Mouse (Mus musculus) kidney, postnatal 0 days (tissue): Measurements from ENCODE around the gene Foxo3. TPM values are rescaled to one million over a fixed set of nuclear protein-coding genes. Genes with fewer than 3 reads are reported as not detected.
A peak's percentile ranks its signal among the peaks of the same experiment; 100 is the strongest.

Experiments used
- ATAC-seq: fragments of 200-750 bp; cut with Nextera tagmentation; replicated peaks from 2 replicates; pipeline ENCODE4 v1.8.0; 2017; ENCODE audit warnings: low read depth, moderate number of reproducible peaks, moderate TSS enrichment, moderate library complexity; ENCODE audit not compliant: low FRiP score
- DNase-seq: peaks from one replicate; pipeline ENCODE4 v3.0.0-alpha.2; 2016; ENCODE audit warnings: low spot score
- H3K27ac ChIP-seq: fragments of 300-500 bp; sonication (generic); 2 replicates; pipeline ENCODE4 v1.5.1; 2014; ENCODE audit warnings: mild to moderate bottlenecking
- H3K27me3 ChIP-seq: fragments of 300-500 bp; sonication (generic); 2 replicates; pipeline ENCODE4 v1.6.1; 2014; ENCODE audit warnings: low read length, mixed read lengths; ENCODE audit not compliant: insufficient read depth
- H3K36me3 ChIP-seq: fragments of 300-500 bp; sonication (generic); 2 replicates; pipeline ENCODE4 v1.6.1; 2014; ENCODE audit warnings: low read length, mixed read lengths; ENCODE audit not compliant: insufficient read depth
- H3K4me1 ChIP-seq: fragments of 300-500 bp; sonication (generic); replicated peaks from 2 replicates; pipeline ENCODE4 v1.6.1; 2014; ENCODE audit warnings: antibody characterized with exemption, low read length, mixed read lengths; ENCODE audit not compliant: insufficient read depth
- H3K4me2 ChIP-seq: fragments of 300-500 bp; sonication (generic); 2 replicates; pipeline ENCODE4 v1.6.1; 2014; ENCODE audit warnings: mild to moderate bottlenecking, low read length, moderate library complexity, mixed read lengths
- H3K4me3 ChIP-seq: fragments of 300-500 bp; sonication (generic); replicated peaks from 2 replicates; pipeline ENCODE4 v1.5.1; 2014; ENCODE audit warnings: low read depth, low read length
- H3K9ac ChIP-seq: fragments of 300-500 bp; sonication (generic); 2 replicates; pipeline ENCODE4 v1.6.1; 2014; ENCODE audit warnings: low read depth, low read length
- H3K9me3 ChIP-seq: fragments of 300-500 bp; sonication (generic); replicated peaks from 2 replicates; pipeline ENCODE4 v1.6.1; 2016; ENCODE audit warnings: low read length, inconsistent platforms, mixed read lengths
- CTCF ChIP-seq: IDR thresholded peaks from 2 replicates; pipeline ENCODE4 v1.5.1; 2016; ENCODE audit warnings: antibody characterized with exemption, low read depth, mild to moderate bottlenecking, moderate library complexity
- WGBS: fragments of 180-500 bp; shearing (Covaris S2); extraction: QIAGEN DNeasy Blood & Tissue Kit; methylation state at CpG from one replicate; pipeline ENCODE4 v1.1.7; 2014; 5-methylcytosine and 5-hydroxymethylcytosine counted together
- polyA plus RNA-seq: library from polyadenylated mRNA; unstranded; fragments of >200 nt; fragmentation: Nextera tagmentation; extraction: Ambion mirVana; gene quantifications from 2 replicates; pipeline ENCODE4 v1.2.1, GENCODE M21; 2015

Gene Foxo3
- polyA plus RNA-seq, 1 experiment from 2014 or later, result 9.7 TPM

DNA sequence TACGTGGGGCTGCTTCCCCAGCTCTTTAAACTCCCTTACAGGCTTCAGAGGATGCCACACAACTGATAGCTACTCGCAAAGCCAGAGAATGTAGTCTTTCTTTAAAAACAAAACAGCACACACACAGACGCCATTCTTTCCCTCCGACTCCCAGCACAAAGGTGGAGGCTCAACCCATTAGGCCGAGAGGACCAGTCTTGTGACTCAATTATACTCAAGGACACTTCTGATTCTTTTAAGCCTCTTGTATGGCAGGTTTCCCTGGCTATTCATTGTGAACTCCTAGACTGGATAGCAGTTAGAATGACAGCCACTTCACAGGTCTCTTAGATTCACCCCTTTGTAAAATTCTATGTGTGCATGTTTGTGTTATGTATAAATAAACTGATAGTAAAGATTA, 38.3 kb downstream of the Foxo3 start:
- ATAC-seq (no peak), DNase-seq (no peak)
- peaks cover 8% of the 10 kb centered on the region for H3K4me1 ChIP-seq
- WGBS, result 78% methylated on average over 5 of the region's 5 CpGs
- H3K9ac ChIP-seq, result no peak overlapping the region
- H3K4me3 ChIP-seq, result no peak overlapping the region
- TF ChIP-seq CTCF, result no peak
- no peaks in the 10 kb centered on the region for H3K9me3 ChIP-seq
- H3K27ac ChIP-seq, result 0 out of 2 replicates have a peak overlapping the region, but pooled peaks have one; percentile 25
- no peak overlapping the region for H3K4me2 ChIP-seq
- no peaks in the 10 kb centered on the region for H3K27me3 ChIP-seq
- H3K36me3 ChIP-seq, result 0 out of 2 replicates have a peak, but pooled peaks cover 4% of the 10 kb centered on the region

DNA sequence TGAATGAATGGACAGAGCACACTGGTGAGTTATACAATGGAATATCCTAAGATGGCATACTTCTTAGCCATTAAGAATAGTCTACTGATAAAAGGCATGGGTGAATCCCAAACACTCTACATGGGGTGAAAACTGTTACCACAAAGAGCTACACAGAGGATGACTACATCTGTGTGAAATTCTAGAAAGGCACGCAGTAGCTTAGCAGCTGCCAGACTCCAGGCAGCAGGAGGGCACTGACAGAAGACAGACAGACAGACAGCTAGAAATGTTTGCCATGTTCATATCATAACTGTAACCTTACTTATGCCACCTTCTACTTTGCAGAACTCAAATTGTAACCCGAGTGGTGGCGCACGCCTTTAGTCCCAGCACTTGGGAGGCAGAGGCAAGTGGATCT, 39.0 kb downstream of the Foxo3 start:
- DNase-seq (no peak), ATAC-seq (no peak)
- no peak overlapping the region for H3K27ac ChIP-seq
- H3K27me3 ChIP-seq, result no peaks in the 10 kb centered on the region
- H3K9me3 ChIP-seq, result no peaks in the 10 kb centered on the region
- no peak overlapping the region for H3K9ac ChIP-seq
- no peak overlapping the region for H3K4me2 ChIP-seq
- no peak overlapping the region for H3K4me3 ChIP-seq
- 0 out of 2 replicates have a peak, but pooled peaks cover 4% of the 10 kb centered on the region for H3K36me3 ChIP-seq
- H3K4me1 ChIP-seq, result peaks cover 16% of the 10 kb centered on the region
- TF ChIP-seq CTCF, result no peak
- 94% methylated on average over 4 of the region's 4 CpGs for WGBS

DNA sequence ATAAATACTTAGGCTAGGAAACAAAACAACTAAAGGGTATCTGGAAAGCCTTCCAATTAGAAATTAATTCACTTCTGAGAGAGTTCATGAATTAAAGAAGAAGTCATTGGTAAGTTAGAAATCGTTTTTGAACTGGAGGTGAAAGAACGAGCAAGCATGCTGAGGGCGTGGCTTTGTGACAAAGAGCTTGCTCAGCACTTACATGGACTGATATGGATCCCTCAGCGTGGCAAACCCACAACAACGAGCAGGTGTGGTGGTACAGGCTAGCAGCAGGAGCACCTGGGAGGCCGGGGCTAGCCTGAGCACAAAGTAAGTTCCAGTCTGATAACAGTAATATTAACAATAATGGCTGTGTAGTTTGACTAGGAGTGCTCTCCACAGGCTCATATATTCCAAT, 41.2 kb downstream of the Foxo3 start:
- Histone ChIP-seq H3K9ac (no peak overlapping the region), H3K27me3 (no peaks in the 10 kb centered on the region), H3K36me3 (0 out of 2 replicates have a peak, but pooled peaks cover 4% of the 10 kb centered on the region), H3K4me3 (no peak overlapping the region), H3K4me1 (peaks cover 22% of the 10 kb centered on the region), H3K27ac (no peak overlapping the region), H3K4me2 (no peak overlapping the region), H3K9me3 (no peaks in the 10 kb centered on the region)
- ATAC-seq, result no peak
- TF ChIP-seq CTCF, result no peak
- no peak for DNase-seq
- WGBS, result 78% methylated on average over 6 of the region's 6 CpGs

DNA sequence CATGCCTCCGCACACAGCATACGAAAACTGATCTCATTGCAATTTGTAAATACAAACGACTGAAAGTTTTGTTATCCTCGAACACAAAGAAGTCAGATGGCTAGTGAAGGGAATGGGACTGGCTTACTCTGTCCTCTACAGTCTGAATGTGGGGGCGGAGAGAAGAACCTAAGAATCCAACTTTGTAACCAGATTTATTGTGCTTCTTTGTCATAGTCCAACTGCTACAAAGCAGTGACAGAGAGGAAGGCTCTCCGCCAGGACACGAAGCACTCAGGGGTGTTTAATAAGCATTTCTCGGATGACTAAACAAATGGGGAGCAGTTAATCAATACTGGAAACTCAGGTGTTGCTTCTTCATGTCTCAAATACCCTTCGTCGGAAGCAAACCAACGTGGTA, 43.6 kb downstream of the Foxo3 start:
- Histone ChIP-seq H3K27ac (no peak overlapping the region), H3K36me3 (0 out of 2 replicates have a peak, but pooled peaks cover 4% of the 10 kb centered on the region), H3K27me3 (no peaks in the 10 kb centered on the region), H3K9ac (no peak overlapping the region), H3K4me1 (peaks cover 18% of the 10 kb centered on the region), H3K9me3 (no peaks in the 10 kb centered on the region), H3K4me2 (no peak overlapping the region), H3K4me3 (no peak overlapping the region)
- no peak for ATAC-seq
- 50% methylated on average over 11 of the region's 11 CpGs for WGBS
- no peak for TF ChIP-seq CTCF
- peak; percentile 46 for DNase-seq

DNA sequence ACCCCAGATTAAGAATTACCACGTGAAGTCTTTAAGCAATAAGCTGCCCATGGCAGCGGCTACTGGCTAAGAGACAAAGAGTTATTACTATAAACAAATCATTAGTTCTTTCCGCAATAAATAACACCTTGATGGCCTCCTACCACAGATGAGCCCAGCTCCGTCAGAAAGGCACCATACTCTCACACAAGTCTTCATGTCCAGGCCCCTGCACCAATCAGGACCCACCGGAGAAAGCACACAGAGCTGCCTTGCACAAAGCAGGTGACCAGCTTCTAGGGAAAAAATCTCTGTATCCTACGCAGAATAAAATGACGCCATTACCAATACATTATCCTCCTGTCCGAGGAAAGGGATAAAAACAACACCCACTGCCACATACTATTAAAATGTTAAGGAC, 44.7 kb downstream of the Foxo3 start:
- Histone ChIP-seq H3K9me3 (no peaks in the 10 kb centered on the region), H3K36me3 (0 out of 2 replicates have a peak, but pooled peaks cover 4% of the 10 kb centered on the region), H3K9ac (no peak overlapping the region), H3K27me3 (no peaks in the 10 kb centered on the region), H3K4me1 (peaks cover 18% of the 10 kb centered on the region), H3K4me2 (no peak overlapping the region), H3K4me3 (no peak overlapping the region), H3K27ac (no peak overlapping the region)
- ATAC-seq (no peak), DNase-seq (no peak)
- 64% methylated on average over 8 of the region's 8 CpGs for WGBS
- TF ChIP-seq CTCF, result no peak

DNA sequence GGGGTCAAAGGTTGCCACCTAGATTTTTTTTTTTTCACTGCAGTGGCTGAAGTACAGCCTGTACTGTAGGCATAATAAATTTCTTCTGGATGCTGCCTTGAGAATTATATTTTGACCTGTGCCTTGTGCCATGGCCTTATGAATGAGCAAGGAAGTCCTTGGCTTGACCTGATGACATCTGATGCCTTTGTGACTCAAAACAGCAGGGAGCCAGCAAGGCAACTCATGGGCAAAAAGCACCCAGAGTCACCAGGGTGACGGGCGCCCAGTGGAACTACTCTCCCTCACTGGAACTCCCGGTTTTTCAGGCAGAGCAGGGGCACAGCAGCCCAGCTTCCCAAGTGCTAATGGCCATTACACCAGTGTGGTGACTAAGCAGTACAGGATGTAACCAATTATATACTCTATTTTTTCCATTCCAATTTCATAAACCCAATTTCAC, 45.4 kb downstream of the Foxo3 start:
- Histone ChIP-seq H3K36me3 (0 out of 2 replicates have a peak, but pooled peaks cover 4% of the 10 kb centered on the region), H3K9me3 (no peaks in the 10 kb centered on the region), H3K4me1 (peaks cover 20% of the 10 kb centered on the region), H3K27ac (no peak overlapping the region), H3K4me3 (no peak overlapping the region), H3K27me3 (no peaks in the 10 kb centered on the region), H3K9ac (no peak overlapping the region), H3K4me2 (no peak overlapping the region)
- DNase-seq (no peak), ATAC-seq (no peak)
- TF ChIP-seq CTCF, result no peak
- 69% methylated on average over 3 of the region's 3 CpGs for WGBS
